Mouse (Mus musculus) ES-E14 (cell line): ENCODE measurements at regions not wholly inside any gene's neighbourhood (a gene's known extent, or its start where the extent isn't known, plus 50 kb on each side); places are given as distances from the start of the nearest gene placed in this dataset.

Experiments
- CHD2 ChIP-seq: IDR thresholded peaks from 2 replicates; pipeline ENCODE4 v1.6.1; 2014; ENCODE audit warnings: mild to moderate bottlenecking, low read depth, low read length, inconsistent platforms
- HCFC1 ChIP-seq: IDR thresholded peaks from 2 replicates; pipeline ENCODE4 v1.6.1; 2012; ENCODE audit warnings: low read length, inconsistent platforms, borderline replicate concordance; ENCODE audit not compliant: insufficient read depth
- MAFK ChIP-seq: IDR thresholded peaks from 2 replicates; pipeline ENCODE4 v1.6.1; 2014; ENCODE audit warnings: mild to moderate bottlenecking, low read depth, low read length, inconsistent platforms; ENCODE audit not compliant: insufficient read depth
- ZC3H11A ChIP-seq: IDR thresholded peaks from 2 replicates; pipeline ENCODE4 v1.6.1; 2012; ENCODE audit warnings: low read depth, mild to moderate bottlenecking, inconsistent platforms, low read length, borderline replicate concordance
- ZNF384 ChIP-seq: IDR thresholded peaks from 2 replicates; pipeline ENCODE4 v1.6.1; 2012; ENCODE audit warnings: low read depth, low read length, inconsistent platforms

GRCm38 (mm10) chr15:5892034-5892433, 407.6 kb upstream of the Dab2 start:
- TF ChIP-seq HCFC1 (no peak), ZNF384 (no peak), MAFK (no peak), ZC3H11A (no peak), CHD2 (no peak)
